ENCODE assay signal across 8 mouse cellular contexts in the genomic region with DNA sequence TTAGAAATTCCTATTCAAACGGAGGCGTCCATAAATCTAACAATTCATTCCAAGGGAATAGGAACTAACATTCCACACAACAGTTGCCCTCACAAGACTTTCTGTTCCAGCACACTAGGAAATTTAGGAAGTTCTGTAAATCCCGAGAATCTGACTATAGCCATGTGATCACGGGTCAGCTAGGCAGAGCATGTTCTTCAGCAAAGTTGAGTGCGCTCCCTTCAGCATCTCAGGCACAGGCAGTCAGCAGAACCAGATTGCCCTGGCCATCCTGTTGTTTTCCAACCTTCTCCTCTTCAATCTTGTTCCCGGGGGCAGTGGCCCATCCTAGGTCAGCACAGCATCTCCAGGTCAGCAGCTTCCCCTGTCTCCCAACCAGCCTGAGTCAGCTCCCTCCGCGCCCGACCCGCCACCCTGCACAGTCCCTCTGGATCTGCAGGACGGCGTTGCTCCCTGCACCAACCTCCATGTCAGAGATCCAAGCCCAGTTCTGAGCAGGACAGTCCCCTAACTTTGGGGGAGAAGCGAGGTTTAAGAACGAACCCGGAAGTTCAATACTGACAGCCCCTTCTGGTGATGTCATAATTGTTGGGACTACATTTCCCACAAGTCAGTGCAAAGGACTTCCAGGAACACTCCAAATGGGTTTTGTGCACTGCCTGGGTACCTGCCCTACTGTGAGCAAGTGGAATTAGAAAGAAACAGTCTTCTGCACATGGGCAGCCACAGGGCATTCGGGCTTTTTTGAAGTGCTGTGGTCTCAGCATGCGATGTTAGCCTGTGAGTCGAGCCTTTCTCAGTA. TPM values are rescaled to one million over a fixed set of nuclear protein-coding genes. Genes with fewer than 3 reads are reported as not detected.
DNase-seq lines count a peak whose midpoint lies in the region; ATAC-seq and TF ChIP-seq lines count a peak whose summit lies in the region.

No protein-coding gene starts in this region.

- WGBS in hindbrain, embryonic 11.5 days: 9% methylated on average over 18 of the region's 18 CpGs
- 6% methylated on average over 18 of the region's 18 CpGs for WGBS in lung, embryonic 16.5 days
- WGBS in thymus, adult 2 months: 10% methylated on average over 18 of the region's 18 CpGs

- H3K9ac ChIP-seq in hindbrain, embryonic 11.5 days (ENCODE audit: low read depth, low read length): peak overlapping the region; percentile 57
- H3K9ac ChIP-seq in lung, embryonic 16.5 days (ENCODE audit: low read length): peak overlapping the region; percentile 83

- H3K4me2 ChIP-seq in hindbrain, embryonic 11.5 days (replicated peaks; ENCODE audit: low read depth, low read length): peak overlapping the region; percentile 54
- H3K4me2 ChIP-seq in lung, embryonic 16.5 days (ENCODE audit: low read depth, low read length): peak overlapping the region; percentile 74

- H3K27ac ChIP-seq in hindbrain, embryonic 11.5 days (ENCODE audit: low read depth, low read length): no peak overlapping the region
- H3K27ac ChIP-seq in lung, embryonic 16.5 days (ENCODE audit: low read length): 0 out of 2 replicates have a peak overlapping the region, but pooled peaks have one; percentile 49
- no peak overlapping the region for H3K27ac ChIP-seq in thymus, adult 2 months (ENCODE audit: control insufficient read depth, insufficient read depth, low read length)

- POLR2A ChIA-PET in Patski (lab: Charles Lee): no interaction called here

- in situ Hi-C loops in Patski (cut with MboI; ENCODE audit: low pct_unique_long_range_greater_than_20kb): no loop called here

- no peaks in the 10 kb centered on the region for H3K4me1 ChIP-seq in hindbrain, embryonic 11.5 days (replicated peaks; ENCODE audit: control insufficient read depth, insufficient read depth, low read length)
- peaks cover 3% of the 10 kb centered on the region; the same call in 1 of the 2 replicates for H3K4me1 ChIP-seq in lung, embryonic 16.5 days (replicated peaks; ENCODE audit: control insufficient read depth, insufficient read depth, low read length)
- no peaks in the 10 kb centered on the region for H3K4me1 ChIP-seq in thymus, adult 2 months (replicated peaks; ENCODE audit: control insufficient read depth, insufficient read depth, low read length)

- no peaks in the 10 kb centered on the region; the same call in 1 of the 2 replicates for H3K9me3 ChIP-seq in hindbrain, embryonic 11.5 days (ENCODE audit: control insufficient read depth, low read length)
- 0 out of 2 replicates have a peak, but pooled peaks cover 7% of the 10 kb centered on the region for H3K9me3 ChIP-seq in lung, embryonic 16.5 days (ENCODE audit: control insufficient read depth, low read length)

- H3K27me3 ChIP-seq in Patski: no peaks in the 10 kb centered on the region
- no peaks in the 10 kb centered on the region for H3K27me3 ChIP-seq in hindbrain, embryonic 11.5 days (ENCODE audit: control insufficient read depth, insufficient read depth, low read length)
- no peaks in the 10 kb centered on the region for H3K27me3 ChIP-seq in lung, embryonic 16.5 days (ENCODE audit: control insufficient read depth, insufficient read depth, low read depth, low read length)
- H3K27me3 ChIP-seq in thymus, adult 2 months (ENCODE audit: control insufficient read depth, insufficient read depth, low read length): no peaks in the 10 kb centered on the region

- no peak for TF ChIP-seq POLR2A in thymus, adult 2 months (IDR thresholded peaks at IDR 0.05; ENCODE audit: control insufficient read depth, extremely low read depth, insufficient read depth, low read length, poor library complexity)

- TF ChIP-seq CTCF in Patski (IDR thresholded peaks at IDR 0.05): no peak
- no peak for TF ChIP-seq CTCF in thymus, adult 2 months (IDR thresholded peaks at IDR 0.05; ENCODE audit: borderline replicate concordance, control insufficient read depth, extremely low read depth, insufficient read depth, low read length, poor library complexity)

- peak; percentile 97 for ATAC-seq in Patski
- peak; percentile 99 for ATAC-seq in hindbrain, embryonic 11.5 days (ENCODE audit: low FRiP score)
- peak; percentile 99 for ATAC-seq in lung, embryonic 16.5 days (ENCODE audit: low read depth)

- DNase-seq in Patski (ENCODE audit: low read depth, low spot score): peak; percentile 37
- DNase-seq in cerebellum, postnatal 10 days: peak; percentile 79 to 83
- peak; percentile 86 to 90 for DNase-seq in frontal cortex, adult 2 months (ENCODE audit: extremely low spot score in 1 of 2, low spot score in 1 of 2)
- peak; percentile 81 for DNase-seq in hindbrain, embryonic 11.5 days (ENCODE audit: low spot score)
- DNase-seq in layer of hippocampus, adult 9-11 months: peak; percentile 88
- DNase-seq in ovary, adult 18-20 months (ENCODE audit: low spot score): peak; percentile 52
- peak; percentile 79 for DNase-seq in thymus, adult 2 months

- CTCF ChIA-PET in Patski (lab: Charles Lee): no interaction called here

- H3K36me3 ChIP-seq in hindbrain, embryonic 11.5 days (ENCODE audit: control insufficient read depth, insufficient read depth, low read length): no peaks in the 10 kb centered on the region
- no peaks in the 10 kb centered on the region for H3K36me3 ChIP-seq in lung, embryonic 16.5 days (ENCODE audit: control insufficient read depth, insufficient read depth, low read length)
- no peaks in the 10 kb centered on the region for H3K36me3 ChIP-seq in thymus, adult 2 months (ENCODE audit: control insufficient read depth, insufficient read depth, low read length)

- H3K4me3 ChIP-seq in hindbrain, embryonic 11.5 days (ENCODE audit: low read depth, low read length): peak overlapping the region; percentile 58
- H3K4me3 ChIP-seq in lung, embryonic 16.5 days (ENCODE audit: low read length): peak overlapping the region; percentile 80
- peak overlapping the region; percentile 98 for H3K4me3 ChIP-seq in thymus, adult 2 months (ENCODE audit: control insufficient read depth, insufficient read depth, low read length)

RNA-seq across cellular contexts. Expression of gene Zfp458, which starts 9.5 kb away (rescaled TPM):
- polyA plus RNA-seq in Patski (2021): 4.1 TPM
- 3.5 and 3.8 TPM in 2 replicates for polyA plus RNA-seq in frontal cortex, adult 2 months (2012; rRNA removed)
- polyA plus RNA-seq in hindbrain, embryonic 11.5 days (2014; fragmentation: Nextera tagmentation; extraction: Ambion mirVana): 2.9 and 4.0 TPM in 2 replicates
- polyA plus RNA-seq in lung, embryonic 16.5 days (2015; fragmentation: Nextera tagmentation; extraction: Ambion mirVana): 1.9 and 2.0 TPM in 2 replicates
- 0.97 and 1.1 TPM in 2 replicates for polyA plus RNA-seq in thymus, adult 2 months (2012; rRNA removed)

RNA-seq across cellular contexts. Expression of gene Zfp457, which starts 37.5 kb away (rescaled TPM):
- 3.1 TPM for polyA plus RNA-seq in Patski (2021)
- polyA plus RNA-seq in frontal cortex, adult 2 months (2012; rRNA removed): 3.0 and 3.7 TPM in 2 replicates
- polyA plus RNA-seq in hindbrain, embryonic 11.5 days (2014; fragmentation: Nextera tagmentation; extraction: Ambion mirVana): 0.43 and 0.56 TPM in 2 replicates
- 0.75 and 0.85 TPM in 2 replicates for polyA plus RNA-seq in lung, embryonic 16.5 days (2015; fragmentation: Nextera tagmentation; extraction: Ambion mirVana)
- polyA plus RNA-seq in thymus, adult 2 months (2012; rRNA removed): 1.4 and 2.4 TPM in 2 replicates

Comparison
In these comparisons a context has a peak if more than half of its experiments do, and no peak if none do; other contexts are left out.
1. DNase-seq: peak in every context shown above with its lines; median percentile 88 in frontal cortex, adult 2 months; 88 in layer of hippocampus, adult 9-11 months; 81 in cerebellum, postnatal 10 days; 81 in hindbrain, embryonic 11.5 days; 79 in thymus, adult 2 months; 52 in ovary, adult 18-20 months; 37 in Patski.